Mouse (Mus musculus) ES-Bruce4 (cell line): ENCODE data around the gene Gpr132. TPM values are rescaled to one million over a fixed set of nuclear protein-coding genes. Genes with fewer than 3 reads are reported as not detected.

Experiments used
- H3K27ac ChIP-seq: 2 replicates; pipeline ENCODE4 v1.5.1; 2012; ENCODE audit warnings: low read length, inconsistent platforms; ENCODE audit not compliant: insufficient read depth
- H3K27me3 ChIP-seq: 2 replicates; pipeline ENCODE4 v1.6.1; 2012; ENCODE audit warnings: mild to moderate bottlenecking, low read length, inconsistent platforms; ENCODE audit not compliant: control insufficient read depth, poor library complexity, insufficient read depth, severe bottlenecking
- H3K36me3 ChIP-seq: 2 replicates; pipeline ENCODE4 v1.6.1; 2012; ENCODE audit warnings: inconsistent platforms, mild to moderate bottlenecking, low read length, moderate library complexity; ENCODE audit not compliant: control insufficient read depth, poor library complexity, insufficient read depth, severe bottlenecking
- H3K4me1 ChIP-seq: one replicate; pipeline ENCODE4 v1.8.1; 2011; ENCODE audit warnings: low read length; ENCODE audit not compliant: control insufficient read depth, insufficient read depth
- H3K4me3 ChIP-seq: 2 replicates; pipeline ENCODE4 v1.5.1; 2011; ENCODE audit warnings: low read depth, mild to moderate bottlenecking, low read length
- H3K9ac ChIP-seq: 2 replicates; pipeline ENCODE4 v1.6.1; 2012; ENCODE audit warnings: low read depth, mild to moderate bottlenecking, inconsistent platforms; ENCODE audit not compliant: poor library complexity, severe bottlenecking
- H3K9me3 ChIP-seq: replicated peaks from 2 replicates; pipeline ENCODE4 v1.6.1; 2012; ENCODE audit warnings: mild to moderate bottlenecking, low read length, inconsistent platforms; ENCODE audit not compliant: control insufficient read depth, poor library complexity, insufficient read depth, severe bottlenecking
- CTCF ChIP-seq: IDR thresholded peaks from one replicate; pipeline ENCODE4 v1.8.1; 2011; ENCODE audit warnings: low read depth, low read length
- EP300 ChIP-seq: IDR thresholded peaks from 2 replicates; pipeline ENCODE4 v1.6.1; 2011; ENCODE audit warnings: low read depth, low read length; ENCODE audit not compliant: insufficient read depth
- POLR2A ChIP-seq: IDR thresholded peaks from one replicate; pipeline ENCODE4 v1.8.1; 2011; ENCODE audit warnings: low read length; ENCODE audit not compliant: insufficient read depth
- polyA plus RNA-seq: library from polyadenylated mRNA; stranded (reverse); fragments of >200 nt; gene quantifications from 2 replicates; pipeline ENCODE4 v1.2.4, GENCODE M21; 2011; ENCODE audit warnings: low read depth; ENCODE audit not compliant: missing spikeins, insufficient read depth, insufficient read length

Gpr132 gene
- polyA plus RNA-seq, 1 experiment = 0.64 TPM

- TF ChIP-seq POLR2A = no peak
- no peak for TF ChIP-seq EP300
- no peak for TF ChIP-seq CTCF
- Histone ChIP-seq H3K36me3 (no peaks in the 10 kb centered on the region), H3K9me3 (no peaks in the 10 kb centered on the region), H3K4me3 (no peak overlapping the region), H3K27ac (no peak overlapping the region), H3K9ac (no peak overlapping the region), H3K27me3 (no peaks in the 10 kb centered on the region), H3K4me1 (no peaks in the 10 kb centered on the region)
Observed at GRCm38 (mm10) chr12:112859930-112860329, 8.1 kb downstream of the Gpr132 start.

GRCm38 (mm10) chr12:112858581-112859336, 9.3 kb downstream of the Gpr132 start:
- Histone ChIP-seq H3K4me1 (no peaks in the 10 kb centered on the region), H3K4me3 (no peak overlapping the region), H3K27me3 (no peaks in the 10 kb centered on the region), H3K9me3 (no peaks in the 10 kb centered on the region), H3K9ac (no peak overlapping the region), H3K36me3 (no peaks in the 10 kb centered on the region), H3K27ac (no peak overlapping the region)
- TF ChIP-seq POLR2A (no peak), CTCF (no peak), EP300 (no peak)

GRCm38 (mm10) chr12:112857021-112857925, 10.8 kb downstream of the Gpr132 start:
- no peak overlapping the region for H3K4me3 ChIP-seq
- H3K9me3 ChIP-seq = no peaks in the 10 kb centered on the region
- H3K9ac ChIP-seq = no peak overlapping the region
- no peaks in the 10 kb centered on the region for H3K4me1 ChIP-seq
- no peak for TF ChIP-seq POLR2A
- no peak for TF ChIP-seq EP300
- no peak for TF ChIP-seq CTCF
- no peaks in the 10 kb centered on the region for H3K36me3 ChIP-seq
- H3K27ac ChIP-seq = no peak overlapping the region
- no peaks in the 10 kb centered on the region for H3K27me3 ChIP-seq

- H3K9ac ChIP-seq = no peak overlapping the region
- H3K27me3 ChIP-seq = no peaks in the 10 kb centered on the region
- H3K9me3 ChIP-seq = no peaks in the 10 kb centered on the region
- TF ChIP-seq POLR2A = no peak
- no peak for TF ChIP-seq EP300
- TF ChIP-seq CTCF = no peak
- no peaks in the 10 kb centered on the region for H3K4me1 ChIP-seq
- no peak overlapping the region for H3K4me3 ChIP-seq
- H3K27ac ChIP-seq = no peak overlapping the region
- no peaks in the 10 kb centered on the region for H3K36me3 ChIP-seq
Observed at GRCm38 (mm10) chr12:112856338-112856737, 11.7 kb downstream of the Gpr132 start.

GRCm38 (mm10) chr12:112854610-112855333, 13.3 kb downstream of the Gpr132 start:
- TF ChIP-seq CTCF (no peak), EP300 (no peak), POLR2A (no peak)
- H3K27me3 ChIP-seq = no peaks in the 10 kb centered on the region
- H3K36me3 ChIP-seq = no peaks in the 10 kb centered on the region
- no peak overlapping the region for H3K9ac ChIP-seq
- no peaks in the 10 kb centered on the region for H3K9me3 ChIP-seq
- no peak overlapping the region for H3K27ac ChIP-seq
- H3K4me1 ChIP-seq = no peaks in the 10 kb centered on the region
- H3K4me3 ChIP-seq = no peak overlapping the region
